Comparison of ENCODE assay signal across 17 mouse cellular contexts in the genomic region with DNA sequence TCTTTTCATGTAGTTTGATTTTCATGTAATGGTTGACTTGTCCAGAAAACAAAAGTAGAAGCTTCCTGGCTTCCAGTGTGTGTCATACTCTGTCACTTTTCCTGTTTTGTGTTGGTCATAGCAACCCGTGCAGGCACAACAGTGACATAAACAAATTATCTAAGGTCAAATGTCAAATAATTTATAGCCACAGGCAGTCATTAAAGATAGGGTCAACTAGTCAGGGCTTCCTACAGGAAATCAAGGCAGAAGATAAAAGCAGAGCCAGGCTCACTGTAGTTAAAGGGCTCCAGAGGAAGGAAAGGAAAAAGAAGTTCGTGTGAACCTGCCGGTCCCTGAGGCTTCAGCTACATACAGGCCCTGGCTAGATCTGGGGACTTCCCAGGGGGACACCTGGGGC.
DNase-seq lines count a peak whose midpoint lies in the region.
"Had no signal": no experiment of that assay in that cellular context is flagged by ENCODE, and none has a peak within 500 bp of the region (broad histone marks: within the 10 kb centered on the region; RNA-seq: fewer than 3 reads in every experiment).

No protein-coding gene starts in this region.

- peak; percentile 4 for DNase-seq in kidney, adult 11 months
- no peak for DNase-seq in kidney, postnatal 36 days
- DNase-seq in kidney, adult 9 months, result peak; percentile 22
- DNase-seq in kidney, postnatal 4 days, result no peak
- DNase-seq in kidney, postnatal 14 days, result peak; percentile 12
- DNase-seq in kidney, adult 18-20 months, result no peak
- peak; percentile 51 for DNase-seq in 416B (ENCODE audit: low read depth)
- no peak for DNase-seq in thymus, postnatal 4 days
- DNase-seq: adrenal gland, adult 2 months; adrenal gland, postnatal 10 days; adrenal gland, postnatal 25 days; cerebellum, adult 11 months; cerebellum, adult 18-20 months; cerebellum, adult 8-10 months; cerebellum, adult 9-11 months; cerebellum, postnatal 14 days; cerebellum, postnatal 36 days had no signal

Comparison
In these comparisons a context has a peak if more than half of its experiments do, and no peak if none do; other contexts are left out.
1. DNase-seq: peak in kidney, adult 11 months (single experiment), kidney, adult 9 months (single experiment), kidney, postnatal 14 days (single experiment) and 416B (single experiment); none in kidney, postnatal 36 days (0 of 2), kidney, postnatal 4 days (0 of 2), kidney, adult 18-20 months (single experiment) and thymus, postnatal 4 days (single experiment).